Mouse (Mus musculus) leukemia stem cell, adult 10-12 weeks (primary cell): ENCODE results near the gene Scgb1b24. TPM values are rescaled to one million over a fixed set of nuclear protein-coding genes. Genes with fewer than 3 reads are reported as not detected.

Source experiments
- polyA plus RNA-seq: library from polyadenylated mRNA; stranded (reverse); fragments of >175 nt; gene quantifications from 2 replicates; pipeline ENCODE4 v1.2.3, GENCODE M21; 2012; ENCODE audit warnings: low replicate concordance

The Scgb1b24 gene
- polyA plus RNA-seq: not detected in 2 replicates

GRCm38 (mm10) chr7:33743499-33743898 is at the start of gene Scgb1b24:
Gene Scgb1b24 (plus strand): TSS chr7:33743799.

DNA sequence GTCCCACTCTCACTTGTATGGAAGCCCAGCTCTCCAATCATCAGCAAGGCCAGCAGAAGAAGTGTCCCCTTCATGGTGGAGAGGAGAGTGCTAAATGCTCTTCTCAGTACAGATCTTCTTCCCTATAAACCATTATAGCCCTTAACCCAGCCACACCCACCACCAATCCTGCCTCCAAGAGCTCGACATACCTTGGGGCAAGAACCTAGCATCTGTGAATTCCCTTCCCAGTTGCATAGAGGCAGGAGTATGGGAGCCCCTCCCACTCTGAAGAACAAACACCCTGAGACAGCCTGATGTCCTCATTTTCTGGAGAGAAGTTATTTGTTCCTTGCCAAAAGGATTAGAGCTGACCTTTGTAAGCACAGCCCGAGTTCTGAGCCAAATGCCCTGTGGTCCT is 4.4 kb upstream of the Scgb1b24 start, which contains the start of gene Scgb2b24:
TSS of gene Scgb2b24 (minus strand) at position 101 of the 400 bp plus-strand sequence.

Other genes with a start within 250 kb of the Scgb1b24 start
- gene Scgb2b21, start 223.3 kb upstream of the Scgb1b24 start, polyA plus RNA-seq: not detected in 2 replicates
- not detected in 2 replicates for gene Scgb2b24, start 4.5 kb upstream of the Scgb1b24 start, polyA plus RNA-seq
- not detected in 2 replicates for gene Scgb2b26, start 201.2 kb downstream of the Scgb1b24 start, polyA plus RNA-seq